Mouse (Mus musculus) granulocyte monocyte progenitor cell, adult 5-6 weeks (primary cell): Measurements from ENCODE around the gene Mrtfb. TPM values are rescaled to one million over a fixed set of nuclear protein-coding genes. Genes with fewer than 3 reads are reported as not detected.

Experiments used
- ATAC-seq: replicated peaks from 2 replicates; pipeline ENCODE4 v1.8.0; 2016; ENCODE audit warnings: mild to moderate bottlenecking, moderate TSS enrichment, inconsistent platforms; ENCODE audit not compliant: poor library complexity, severe bottlenecking
- total RNA-seq, 2 experiments: library from RNA; stranded (forward) in 1 of 2; stranded (reverse) in 1 of 2; fragments of 200-712, 200-1000 nt in 1 of 2; fragments of >200 nt in 1 of 2; fragmentation: Nextera tagmentation in 1 of 2; gene quantifications; 2 replicates each; pipeline ENCODE4 v1.2.3; 2014 to 2017

The Mrtfb gene
- total RNA-seq (2014; fragmentation: Nextera tagmentation) (10.0 and 11.0 TPM in 2 replicates), total RNA-seq (2017) (4.5 and 5.1 TPM in 2 replicates)

DNA sequence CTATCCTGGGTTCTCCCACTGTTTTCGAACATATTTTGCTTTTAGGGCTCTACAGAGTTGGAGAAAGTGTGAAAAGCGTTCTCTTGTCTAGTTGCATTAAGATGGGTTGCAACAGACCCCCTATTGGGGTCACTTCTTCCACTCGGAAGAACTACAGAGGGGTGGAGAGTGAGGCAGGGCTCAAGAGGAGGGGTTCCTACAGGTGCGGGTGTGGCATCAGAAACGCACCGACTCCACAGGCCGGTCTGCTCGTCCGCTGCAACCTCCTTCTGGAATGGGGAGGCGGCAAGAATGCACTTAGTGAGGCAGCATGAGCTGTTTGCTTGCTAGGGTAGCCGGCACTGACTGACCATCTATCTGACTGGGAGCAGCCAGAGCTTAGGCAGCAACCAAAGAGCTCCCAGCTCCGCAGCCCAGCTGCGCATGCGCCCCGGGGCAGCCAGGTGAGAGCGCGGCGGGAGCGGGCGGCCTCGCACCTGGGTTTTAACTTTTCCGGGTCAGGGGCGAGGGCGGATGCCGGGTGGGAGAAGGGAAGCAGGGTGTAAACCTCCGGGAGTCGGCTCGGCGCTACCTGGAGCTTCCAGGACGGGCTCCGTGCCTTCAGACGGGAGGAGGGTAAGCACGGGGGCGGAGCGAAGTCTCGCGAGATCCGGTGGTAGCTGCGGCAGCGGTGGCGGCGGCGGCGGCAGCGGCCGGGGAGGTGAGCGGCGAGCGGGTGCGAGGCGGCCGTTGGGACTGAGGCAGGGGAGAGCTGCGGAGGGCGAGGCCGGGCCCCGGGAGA lies at the start of gene Mrtfb:
TSS of gene Mrtfb (plus strand) at position 627 of the 781 bp plus-strand sequence.
- peak; percentile 92 for ATAC-seq

DNA sequence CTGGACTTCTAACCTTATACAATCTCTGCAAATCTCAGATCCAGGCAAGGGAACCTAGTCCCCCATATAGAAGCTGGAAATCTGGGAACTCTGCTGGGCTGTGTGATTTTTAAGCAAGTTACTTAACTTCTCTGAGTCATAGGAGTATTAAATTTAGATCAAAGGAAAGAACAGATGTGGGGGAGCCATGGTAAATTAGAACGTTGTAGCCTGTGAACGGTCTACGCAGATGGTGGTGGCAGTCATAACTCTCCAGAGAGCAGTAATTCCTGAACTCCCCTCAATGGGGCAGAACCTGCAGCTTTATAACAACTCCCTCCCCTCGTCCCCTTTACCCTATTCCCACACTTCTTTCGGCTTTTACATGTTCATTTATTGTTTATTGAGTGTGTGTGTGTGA lies 48.6 kb upstream of the Mrtfb start:
- ATAC-seq: no peak

DNA sequence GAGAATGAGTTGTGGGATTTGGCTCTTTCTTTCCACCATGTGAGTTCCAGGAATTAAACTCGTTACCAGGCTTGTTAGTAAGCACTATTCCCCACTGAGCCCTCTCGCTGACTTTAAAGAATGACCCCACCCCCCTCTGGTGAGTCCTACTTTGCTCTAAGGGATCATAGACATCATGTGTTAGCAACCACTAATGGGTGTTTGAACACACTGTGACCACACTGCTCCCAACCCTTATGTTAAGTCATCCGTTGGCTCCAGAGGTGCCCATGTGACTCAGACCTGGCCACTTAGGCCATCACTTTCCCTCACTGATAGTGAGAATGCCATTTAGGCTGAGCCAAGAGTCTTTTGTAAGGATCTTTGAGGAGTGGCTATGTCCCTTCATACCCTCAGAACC lies 48.2 kb upstream of the Mrtfb start:
- ATAC-seq: no peak

DNA sequence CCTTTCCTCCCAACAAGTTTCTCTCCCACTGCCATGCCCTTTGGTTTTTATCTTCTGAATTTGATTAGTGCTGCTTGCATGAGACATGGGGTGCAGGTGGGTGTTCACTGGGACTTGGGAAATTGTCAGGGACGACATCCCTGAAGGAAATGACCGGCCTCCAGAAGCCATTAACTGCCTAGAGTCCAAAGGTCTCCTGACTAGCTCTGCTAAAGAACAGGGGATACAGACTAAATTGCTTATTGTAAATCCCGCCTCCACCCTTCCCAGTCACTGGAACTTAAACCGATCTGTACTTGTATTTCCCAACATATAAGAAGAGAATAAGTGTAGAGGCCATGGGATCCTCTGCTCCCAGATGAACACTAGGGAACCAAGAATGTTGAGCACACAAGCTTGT lies 43.5 kb upstream of the Mrtfb start:
- no peak for ATAC-seq

DNA sequence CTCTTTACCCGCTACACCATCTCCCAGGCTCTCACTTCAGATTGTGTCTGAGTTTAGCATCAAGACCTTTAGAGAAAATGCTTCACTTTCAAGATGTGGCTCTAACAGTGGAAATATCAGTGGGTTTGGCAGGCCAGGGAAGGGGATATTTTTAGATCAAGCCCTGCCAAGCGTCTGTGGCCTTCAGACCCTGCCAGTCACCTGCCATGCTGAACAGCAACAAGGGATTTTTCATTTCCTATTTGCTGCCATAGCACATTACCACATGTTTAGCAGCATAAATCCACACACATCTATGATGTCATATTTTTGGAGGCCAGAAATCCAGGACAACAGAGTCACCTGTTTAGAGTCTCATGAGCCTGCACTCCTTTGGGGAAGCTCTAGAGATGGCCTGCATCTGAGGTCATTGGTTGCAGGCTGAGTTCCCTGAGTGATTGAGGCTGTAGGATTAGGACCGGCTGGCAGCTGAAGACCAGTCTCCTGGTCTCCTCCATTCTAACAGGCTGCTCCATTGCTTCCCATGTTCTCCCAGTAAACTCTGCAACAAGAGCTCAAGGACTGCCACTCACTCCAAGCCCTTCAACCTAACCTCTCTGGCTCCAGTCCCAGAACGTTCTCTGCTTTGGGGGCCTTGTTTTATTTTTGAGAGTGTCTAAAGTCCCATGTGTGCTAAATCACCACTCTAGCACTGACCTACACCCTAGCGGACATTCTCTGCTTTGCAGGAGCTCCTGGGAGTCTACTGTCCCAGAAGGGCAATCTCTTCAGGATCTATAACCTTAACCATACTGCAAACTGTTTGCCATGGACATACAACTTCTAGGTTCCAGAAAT lies 39.9 kb upstream of the Mrtfb start:
- no peak for ATAC-seq

DNA sequence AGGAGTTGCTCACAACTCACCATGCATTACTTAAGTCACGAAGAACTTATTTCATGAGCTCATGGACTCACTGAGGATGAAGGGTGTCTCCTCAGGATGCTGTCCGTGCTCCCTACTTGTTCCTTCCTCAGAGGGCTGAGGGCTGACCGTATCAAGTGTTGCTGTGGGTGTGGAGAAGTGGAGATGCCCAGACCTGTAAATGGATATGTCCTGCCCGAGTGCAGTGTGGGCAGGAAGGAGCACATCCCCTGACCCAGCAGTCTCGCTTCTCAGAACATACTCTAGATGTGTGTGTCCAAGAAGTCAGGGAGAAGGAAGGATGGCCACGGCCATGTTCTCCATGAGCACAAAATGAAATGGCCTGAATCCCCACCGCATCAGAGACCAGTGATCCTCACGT lies 38.3 kb upstream of the Mrtfb start:
- no peak for ATAC-seq

DNA sequence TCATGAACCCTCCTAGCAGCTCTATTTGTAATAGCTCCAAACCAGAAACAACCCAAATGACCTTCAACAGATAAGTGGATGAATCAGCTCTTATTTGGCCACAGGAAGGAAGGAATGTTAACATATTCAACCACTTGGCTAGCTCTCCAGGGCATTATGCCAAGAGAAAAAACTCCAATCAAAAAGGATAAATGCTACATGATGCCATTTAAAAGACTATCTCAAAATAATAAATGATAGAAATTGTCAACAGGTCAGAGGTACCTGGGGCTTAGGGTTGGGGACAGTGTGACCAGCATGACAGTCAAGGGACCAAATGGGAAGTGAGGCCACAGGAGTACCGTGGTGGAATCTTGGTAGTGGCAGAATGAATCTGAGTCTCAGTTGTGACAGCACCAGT lies 34.8 kb upstream of the Mrtfb start:
- ATAC-seq: peak; percentile 43

DNA sequence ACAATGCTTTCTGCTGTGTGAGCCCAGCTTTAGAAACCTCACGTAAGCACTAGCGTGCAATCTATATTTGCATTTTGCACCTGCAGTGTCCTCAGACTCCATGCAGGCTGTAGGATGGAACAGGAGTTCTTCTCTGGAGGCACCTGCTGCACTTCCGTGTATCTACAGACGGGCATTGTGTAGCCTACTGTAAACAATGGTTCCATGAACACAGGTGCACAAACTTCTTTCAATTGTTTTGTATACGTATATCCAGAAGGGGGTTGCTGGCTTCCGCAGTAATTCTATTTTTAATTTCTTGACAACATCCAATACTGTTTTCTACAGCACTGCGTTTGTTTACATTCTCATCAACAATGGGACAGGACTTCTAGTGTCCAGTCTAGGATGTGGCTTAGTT lies 24.2 kb upstream of the Mrtfb start:
- ATAC-seq: no peak

DNA sequence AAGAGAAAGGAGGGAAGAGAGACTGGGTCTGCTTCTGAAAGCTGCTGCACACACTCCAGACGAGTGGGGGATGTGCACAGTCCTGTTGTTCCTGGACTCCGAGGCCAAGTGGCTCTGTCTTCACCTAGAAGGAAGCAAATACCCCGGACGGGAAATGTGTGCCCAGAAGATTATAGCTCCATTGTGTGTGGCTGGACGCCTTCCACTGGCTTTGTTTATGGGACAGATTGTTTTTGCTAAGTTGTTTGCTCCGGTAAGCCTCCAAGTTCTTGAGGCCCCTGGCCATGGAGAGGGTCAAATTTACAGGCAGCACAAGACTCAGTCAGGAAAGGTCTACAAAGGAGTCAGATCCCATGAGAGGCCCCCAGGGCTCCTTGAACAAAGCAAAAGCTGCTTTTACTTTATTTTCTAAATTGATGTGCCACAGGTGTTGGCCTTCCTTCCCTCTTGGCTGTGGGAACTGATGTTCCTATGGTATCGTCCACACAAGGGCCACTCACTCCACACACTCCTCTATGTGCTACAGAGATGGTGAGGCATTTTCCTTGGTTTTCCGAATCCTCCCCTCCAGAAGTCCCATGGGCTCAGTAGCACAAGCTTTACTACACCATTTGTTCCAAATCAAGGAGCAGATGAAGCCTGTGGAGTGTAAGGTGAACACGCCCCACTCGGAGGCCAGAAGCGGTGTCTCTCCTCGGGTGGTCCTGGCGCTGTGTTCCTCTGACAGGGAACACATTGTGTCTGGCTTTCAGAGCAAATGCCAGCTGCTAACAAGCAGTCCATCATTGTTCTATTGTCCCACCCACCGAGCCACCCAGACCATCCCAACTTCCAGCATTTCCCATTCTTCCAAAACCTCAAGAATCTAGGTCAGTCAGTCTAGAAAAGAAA lies 23.1 kb upstream of the Mrtfb start:
- ATAC-seq: 0 out of 2 replicates have a peak, but pooled peaks have one; percentile 14

DNA sequence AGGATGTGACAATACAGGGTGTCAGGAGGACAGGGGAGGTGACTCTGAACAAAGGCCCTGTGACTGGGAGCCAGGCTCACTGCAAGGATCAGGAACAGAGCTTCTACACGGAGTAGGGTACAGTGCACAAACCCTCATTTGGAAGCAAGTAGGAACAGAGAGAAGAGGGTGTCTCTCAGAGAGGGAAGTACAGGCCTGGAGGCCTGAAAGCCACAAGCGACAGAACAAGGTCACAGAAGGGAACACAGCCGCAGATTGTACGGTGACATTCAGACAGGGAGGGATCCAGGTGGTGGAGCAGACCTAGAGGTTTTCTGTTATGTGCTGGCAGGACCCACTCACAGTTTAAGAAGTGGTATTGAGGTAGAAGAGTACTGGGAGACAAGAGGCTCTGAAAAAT lies 17.2 kb upstream of the Mrtfb start:
- ATAC-seq: peak; percentile 58

DNA sequence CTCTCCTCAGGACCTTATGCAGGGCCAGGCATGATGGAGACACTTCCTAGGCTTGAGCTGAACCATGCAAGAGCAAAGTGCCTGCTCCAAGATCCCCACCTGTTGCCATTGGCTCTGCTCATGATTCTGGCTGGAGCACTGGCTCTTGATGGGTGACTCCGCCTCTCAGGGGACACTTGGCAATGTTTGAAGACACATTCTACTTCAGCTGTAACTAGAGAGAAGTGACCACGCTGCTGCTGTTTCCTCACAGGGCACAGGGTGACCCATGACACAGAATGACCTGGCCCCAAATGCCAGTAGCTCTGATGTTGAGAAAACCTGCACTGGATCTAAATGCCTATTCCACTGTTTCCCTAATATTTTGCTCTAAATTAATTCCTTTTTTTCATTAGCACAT lies 16.7 kb upstream of the Mrtfb start:
- ATAC-seq: peak; percentile 35; the same call in 1 of the 2 replicates

DNA sequence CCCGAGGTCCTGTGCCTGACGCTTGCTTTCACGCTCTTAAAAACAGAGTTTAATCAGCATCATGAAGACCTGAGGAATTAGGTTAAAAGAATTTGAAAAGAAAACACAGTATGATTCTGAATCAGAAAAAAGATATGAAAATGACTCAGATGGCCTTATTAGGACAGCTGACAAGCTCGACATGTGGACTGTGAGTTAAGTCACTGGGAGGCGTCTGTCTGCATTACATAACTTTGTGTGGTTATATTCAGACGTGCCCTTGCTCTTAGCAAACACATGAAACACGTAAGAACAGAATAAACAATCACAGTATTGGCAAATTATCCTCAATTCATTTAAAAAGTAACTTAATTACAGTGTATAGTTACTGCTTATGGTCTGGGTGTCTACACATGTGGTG lies 16.0 kb upstream of the Mrtfb start:
- ATAC-seq: peak; percentile 64; the same call in 1 of the 2 replicates

DNA sequence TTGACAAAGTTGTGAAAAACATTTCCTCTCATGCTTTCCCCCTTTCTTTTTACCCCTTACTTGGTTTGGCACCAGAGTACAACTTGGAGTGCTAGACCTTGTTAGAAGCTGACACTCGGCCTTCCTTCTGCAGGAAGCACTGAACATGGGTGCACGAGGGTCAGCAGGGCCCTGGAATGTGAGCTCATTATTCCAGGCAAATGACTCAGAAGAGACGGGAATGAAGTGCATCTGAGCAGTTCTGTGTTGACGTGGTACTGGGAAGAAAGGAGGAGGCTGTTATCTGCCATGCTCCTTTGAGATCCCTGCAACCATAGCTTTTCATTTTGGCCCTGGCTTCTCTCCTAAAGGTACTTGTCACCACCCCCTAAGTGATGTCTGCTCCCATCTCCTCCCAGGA lies 10.6 kb upstream of the Mrtfb start:
- ATAC-seq: no peak

DNA sequence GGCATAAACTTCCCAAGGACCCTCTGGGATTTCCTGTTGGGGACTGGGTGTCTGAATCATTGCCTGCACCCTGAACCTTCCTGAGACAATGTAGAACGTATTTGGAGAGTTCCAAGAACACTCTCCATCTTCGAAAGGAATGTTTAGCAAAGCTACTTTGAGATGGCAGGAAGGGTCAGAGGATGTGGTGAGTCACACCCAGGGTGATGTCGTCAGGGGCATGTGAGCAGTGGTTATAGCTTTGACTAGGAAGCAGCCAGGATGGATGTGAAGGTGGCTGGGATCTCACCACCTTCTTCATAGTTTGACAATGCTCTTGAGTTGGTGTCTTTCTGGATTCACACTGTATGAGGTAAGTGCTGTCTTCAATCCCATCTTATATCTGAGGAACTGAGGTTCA lies 9.4 kb upstream of the Mrtfb start:
- ATAC-seq: no peak

DNA sequence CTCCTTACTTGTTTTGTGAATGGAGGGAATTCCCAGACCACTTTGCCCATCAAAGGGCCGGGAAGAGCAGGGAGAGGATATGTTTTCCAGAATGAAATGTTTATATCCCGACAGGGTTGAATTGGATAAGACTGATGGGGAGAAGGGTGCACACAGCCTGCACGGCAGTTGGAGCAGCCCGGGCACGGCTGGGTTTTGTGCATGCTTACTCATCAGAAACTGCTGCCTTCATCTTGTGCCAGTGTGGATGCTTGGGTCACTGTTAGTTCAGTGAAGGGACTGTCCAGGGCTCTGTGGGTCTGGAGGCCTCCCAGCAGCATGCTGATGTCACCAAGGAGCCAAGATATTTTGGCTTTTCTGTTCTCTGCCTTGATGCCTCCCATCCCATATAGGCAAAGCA lies 6.2 kb upstream of the Mrtfb start:
- no peak for ATAC-seq

DNA sequence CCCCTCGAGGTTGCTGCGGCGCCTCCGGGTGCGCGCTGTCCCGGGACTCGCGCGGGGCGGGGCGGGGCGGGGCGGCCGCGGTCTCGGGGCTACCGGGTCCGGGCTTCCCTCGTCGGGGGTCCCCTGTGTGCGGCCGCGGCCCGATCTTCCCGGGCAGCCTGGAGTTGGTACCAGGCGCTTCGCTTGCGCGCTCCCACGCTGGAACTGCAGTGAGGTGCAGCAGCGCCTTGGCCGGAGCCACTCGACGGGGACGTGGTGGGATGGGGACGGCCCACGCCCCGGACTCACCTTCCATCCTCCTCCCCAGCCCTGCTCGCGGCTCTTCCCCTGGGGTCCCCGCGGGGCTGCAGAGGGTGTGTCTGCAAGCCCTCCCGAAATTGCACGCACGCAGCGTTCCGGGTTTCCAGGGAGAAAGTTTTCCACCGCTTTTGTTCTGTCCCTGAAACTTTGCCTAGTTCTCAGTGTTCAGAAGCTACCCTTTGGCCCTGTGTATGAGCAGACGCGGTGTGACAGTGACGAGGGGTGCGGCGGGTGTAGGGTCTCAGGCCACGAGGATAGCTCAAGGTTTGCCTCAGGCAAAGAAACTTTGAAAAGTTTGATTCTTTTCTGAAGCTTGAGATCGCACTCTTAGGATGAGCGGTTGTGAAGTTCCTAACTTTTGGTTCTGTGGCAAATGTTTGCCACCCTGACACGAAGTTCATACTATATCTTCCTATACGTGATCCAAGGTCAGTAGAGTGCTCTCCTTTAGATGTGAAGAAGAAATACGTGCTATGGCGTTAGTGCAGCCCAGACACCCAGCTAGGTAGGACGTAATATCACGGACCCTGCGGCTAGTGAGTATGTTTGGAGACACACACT lies 616 bp downstream of the Mrtfb start:
- ATAC-seq: peak; percentile 38; the same call in 1 of the 2 replicates

DNA sequence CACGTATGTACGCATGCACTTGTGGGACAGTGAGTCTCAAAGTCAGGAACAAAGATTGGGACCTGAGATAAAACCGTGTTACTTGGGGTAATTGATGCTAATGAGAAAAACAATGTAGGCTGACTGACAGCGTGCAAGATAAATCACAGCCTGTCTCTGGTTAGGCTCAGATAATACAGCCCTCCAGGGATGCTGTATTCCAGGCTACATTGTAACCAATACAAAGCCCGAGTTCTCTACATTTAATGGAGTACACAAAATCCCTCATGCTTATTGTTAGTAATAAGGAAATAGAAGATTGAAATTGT lies 1.2 kb downstream of the Mrtfb start:
- no peak for ATAC-seq

DNA sequence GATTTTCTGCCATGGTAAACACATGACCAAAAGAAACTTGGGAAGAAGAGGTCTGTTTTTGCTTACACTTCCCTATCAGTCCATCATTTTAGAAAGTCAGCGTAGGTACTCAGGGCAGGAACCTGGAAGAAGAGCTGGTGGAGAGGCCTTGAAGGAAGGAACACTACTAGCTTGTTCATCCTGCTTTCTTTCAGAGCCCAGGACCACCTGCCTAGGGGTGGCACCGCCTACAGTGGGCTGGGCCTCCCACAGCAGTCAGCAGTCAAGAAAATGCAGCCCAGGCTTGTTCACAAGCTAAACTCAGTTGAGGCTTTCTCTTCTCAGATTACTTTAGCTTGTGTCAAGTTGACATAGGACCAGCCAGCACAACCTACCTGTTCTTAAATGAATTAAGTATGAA lies 2.7 kb downstream of the Mrtfb start:
- ATAC-seq: no peak

DNA sequence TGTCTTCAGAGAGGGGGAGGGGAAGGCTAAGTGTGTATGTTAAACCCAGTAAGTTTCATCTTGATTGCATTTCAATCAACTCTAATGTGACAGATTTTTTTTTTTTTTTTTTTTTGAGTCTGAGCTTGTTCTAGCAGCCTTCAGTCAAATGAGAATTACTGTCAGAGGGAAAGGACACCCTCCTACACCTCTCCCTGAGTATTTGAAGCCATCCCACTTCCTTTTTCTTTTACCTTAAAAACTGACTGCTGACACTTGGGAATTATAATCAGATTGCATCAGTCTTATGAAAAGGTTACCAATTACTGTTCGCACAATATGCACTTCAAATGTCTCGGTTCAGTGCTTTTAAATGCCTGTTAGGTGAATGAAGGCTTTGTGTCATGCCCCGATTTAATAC lies 10.0 kb downstream of the Mrtfb start:
- no peak for ATAC-seq
